In genomic region chr2:168491791-168492190, GRCm38 (mm10) we compare ENCODE assay signal across 11 mouse cellular contexts.
DNase-seq lines count a peak whose midpoint lies in the region; ATAC-seq lines count a peak whose summit lies in the region.
"Had no signal": no experiment of that assay in that cellular context is flagged by ENCODE, and none has a peak within 500 bp of the region (broad histone marks: within the 10 kb centered on the region; RNA-seq: fewer than 3 reads in every experiment).

No protein-coding gene starts in this region.

- 57% methylated on average over 7 of the region's 7 CpGs for WGBS in intestine, embryonic 15.5 days
- 71% methylated on average over 7 of the region's 7 CpGs for WGBS in liver, embryonic 11.5 days

- H3K36me3 ChIP-seq in intestine, embryonic 15.5 days, result no peaks in the 10 kb centered on the region
- no peaks in the 10 kb centered on the region for H3K36me3 ChIP-seq in liver, embryonic 11.5 days (ENCODE audit: control insufficient read depth, insufficient read depth, low read length)
- H3K36me3 ChIP-seq: liver, embryonic 12.5 days; midbrain, embryonic 12.5 days had no signal

- H3K4me2 ChIP-seq in intestine, embryonic 15.5 days (replicated peaks), result no peak overlapping the region
- H3K4me2 ChIP-seq in liver, embryonic 11.5 days, result no peak overlapping the region
- H3K4me2 ChIP-seq: liver, embryonic 12.5 days; midbrain, embryonic 12.5 days had no signal

- H3K27me3 ChIP-seq in intestine, embryonic 15.5 days (replicated peaks), result no peaks in the 10 kb centered on the region
- H3K27me3 ChIP-seq in liver, embryonic 11.5 days (replicated peaks; ENCODE audit: control insufficient read depth, insufficient read depth, low read length), result no peaks in the 10 kb centered on the region
- H3K27me3 ChIP-seq: midbrain, embryonic 12.5 days had no signal

- no peaks in the 10 kb centered on the region for H3K4me1 ChIP-seq in intestine, embryonic 15.5 days (replicated peaks)
- no peaks in the 10 kb centered on the region for H3K4me1 ChIP-seq in liver, embryonic 11.5 days (replicated peaks; ENCODE audit: control insufficient read depth, insufficient read depth, low read length)
- H3K4me1 ChIP-seq: liver, embryonic 12.5 days; midbrain, embryonic 12.5 days had no signal

- ATAC-seq in CD4-positive, CD25-positive, alpha-beta regulatory T cell, adult 4 months, result peak; percentile 45
- 0 out of 2 replicates have a peak, but pooled peaks have one; percentile 43 for ATAC-seq in intestine, embryonic 15.5 days
- ATAC-seq in liver, embryonic 11.5 days (replicated peaks; ENCODE audit: low FRiP score), result no peak
- ATAC-seq: forebrain, postnatal 0 days; liver, embryonic 12.5 days had no signal

- no peak overlapping the region for H3K27ac ChIP-seq in intestine, embryonic 15.5 days
- no peak overlapping the region for H3K27ac ChIP-seq in liver, embryonic 11.5 days (ENCODE audit: low read depth, low read length)
- H3K27ac ChIP-seq: liver, embryonic 12.5 days; midbrain, embryonic 12.5 days had no signal

- DNase-seq in layer of hippocampus, adult 9-11 months, result peak; percentile 18
- no peak for DNase-seq in layer of hippocampus, postnatal 36 days
- DNase-seq in heart, adult 18-20 months, result peak; percentile 36 to 73
- no peak for DNase-seq in liver, embryonic 11.5 days (ENCODE audit: low spot score)
- DNase-seq in embryo, embryonic 10.5 days (ENCODE audit: low spot score), result no peak
- no peak for DNase-seq in embryo, embryonic 11 days
- DNase-seq: forebrain, postnatal 0 days had no signal

- H3K4me3 ChIP-seq in intestine, embryonic 15.5 days (replicated peaks), result no peak overlapping the region
- H3K4me3 ChIP-seq in liver, embryonic 11.5 days (ENCODE audit: low read depth, low read length), result no peak overlapping the region
- H3K4me3 ChIP-seq: liver, embryonic 12.5 days; midbrain, embryonic 12.5 days had no signal

- no peak overlapping the region for H3K9ac ChIP-seq in intestine, embryonic 15.5 days
- no peak overlapping the region for H3K9ac ChIP-seq in liver, embryonic 11.5 days (ENCODE audit: low read depth, low read length)
- H3K9ac ChIP-seq: forebrain, postnatal 0 days; liver, embryonic 12.5 days; midbrain, embryonic 12.5 days had no signal

- H3K9me3 ChIP-seq in intestine, embryonic 15.5 days, result no peaks in the 10 kb centered on the region
- no peaks in the 10 kb centered on the region for H3K9me3 ChIP-seq in liver, embryonic 11.5 days (ENCODE audit: control insufficient read depth, low read length)
- H3K9me3 ChIP-seq: liver, embryonic 12.5 days; midbrain, embryonic 12.5 days had no signal

Comparison
In these comparisons a context has a peak if more than half of its experiments do, and no peak if none do; other contexts are left out.
1. DNase-seq: peak in layer of hippocampus, adult 9-11 months (single experiment) and heart, adult 18-20 months (2 of 2); none in layer of hippocampus, postnatal 36 days (0 of 2), liver, embryonic 11.5 days (single experiment), embryo, embryonic 10.5 days (single experiment) and embryo, embryonic 11 days (single experiment).